20 mouse cellular contexts compared by ENCODE assay signal in genomic region chr1:52373817-52374216, GRCm38 (mm10).
"Had no signal": no experiment of that assay in that cellular context is flagged by ENCODE, and none has a peak within 500 bp of the region (broad histone marks: within the 10 kb centered on the region; RNA-seq: fewer than 3 reads in every experiment).

No protein-coding gene starts in this region.

- H3K4me1 ChIP-seq: lung, embryonic 15.5 days; midbrain, embryonic 13.5 days; midbrain, embryonic 15.5 days; neural tube, embryonic 12.5 days; stomach, embryonic 15.5 days had no signal

- H3K27ac ChIP-seq: lung, embryonic 15.5 days; macrophage; midbrain, embryonic 13.5 days; midbrain, embryonic 15.5 days; neural tube, embryonic 12.5 days; stomach, embryonic 15.5 days; stomach, postnatal 0 days had no signal

- ATAC-seq: liver, postnatal 0 days; lung, postnatal 0 days; midbrain, embryonic 13.5 days; midbrain, embryonic 15.5 days had no signal

- H3K27me3 ChIP-seq: lung, embryonic 15.5 days; megakaryocyte, embryonic 14.5 days; midbrain, embryonic 13.5 days; midbrain, embryonic 15.5 days; neural tube, embryonic 12.5 days; stomach, embryonic 15.5 days had no signal

- DNase-seq: liver, postnatal 0 days; lung, adult 2 months; lung, postnatal 14 days; lung, postnatal 36 days; retina, postnatal 1 day; right cerebral cortex, adult 18-20 months; right cerebral cortex, postnatal 25 days; thymus, adult 2 months; thymus, postnatal 25 days; thymus, postnatal 4 days had no signal

- H3K36me3 ChIP-seq: lung, embryonic 15.5 days; midbrain, embryonic 13.5 days; midbrain, embryonic 15.5 days; neural tube, embryonic 12.5 days; stomach, embryonic 15.5 days had no signal

- H3K9me3 ChIP-seq: lung, embryonic 15.5 days; megakaryocyte, embryonic 14.5 days; midbrain, embryonic 13.5 days; midbrain, embryonic 15.5 days; neural tube, embryonic 12.5 days; stomach, embryonic 15.5 days had no signal

- H3K4me2 ChIP-seq: lung, embryonic 15.5 days; midbrain, embryonic 11.5 days; midbrain, embryonic 13.5 days; midbrain, embryonic 15.5 days; neural tube, embryonic 12.5 days; stomach, embryonic 15.5 days had no signal

- H3K4me3 ChIP-seq: lung, embryonic 15.5 days; megakaryocyte, embryonic 14.5 days; midbrain, embryonic 13.5 days; midbrain, embryonic 15.5 days; neural tube, embryonic 12.5 days; stomach, embryonic 15.5 days had no signal

- H3K9ac ChIP-seq: liver, postnatal 0 days; lung, embryonic 15.5 days; midbrain, embryonic 13.5 days; midbrain, embryonic 15.5 days; neural tube, embryonic 12.5 days; stomach, embryonic 15.5 days had no signal
